Comparison of ENCODE assay signal across 8 mouse cellular contexts in the genomic region with DNA sequence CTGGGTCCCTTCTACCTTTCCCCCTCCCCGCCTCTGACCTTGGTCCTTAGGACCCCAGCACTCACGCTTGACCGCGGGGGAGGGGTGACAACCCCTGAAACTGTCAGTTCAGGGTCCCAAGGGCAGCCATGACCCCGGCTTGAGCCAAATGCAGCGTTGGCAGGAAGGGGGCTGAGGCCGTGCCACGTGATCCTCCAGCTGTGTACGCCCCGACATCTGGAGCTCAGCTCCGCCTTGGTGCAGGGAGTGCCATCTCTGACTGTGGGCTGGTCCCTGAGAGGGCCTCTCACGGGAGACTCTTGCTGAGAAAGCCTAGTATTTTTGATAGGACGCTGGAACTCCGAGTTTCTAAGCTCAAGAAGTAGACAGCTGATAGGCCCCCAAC. TPM values are rescaled to one million over a fixed set of nuclear protein-coding genes. Genes with fewer than 3 reads are reported as not detected.
DNase-seq lines count a peak whose midpoint lies in the region; ATAC-seq lines count a peak whose summit lies in the region.

A gene (minus strand): TSS at position 188 of the 385 bp plus-strand sequence.

- peaks cover 35% of the 10 kb centered on the region for H3K36me3 ChIP-seq in intestine, embryonic 14.5 days (ENCODE audit: control insufficient read depth, insufficient read depth, low read length)
- peaks cover 23% of the 10 kb centered on the region for H3K36me3 ChIP-seq in liver, embryonic 16.5 days (ENCODE audit: control insufficient read depth, insufficient read depth)
- H3K36me3 ChIP-seq in neural tube, embryonic 11.5 days (ENCODE audit: control insufficient read depth, insufficient read depth, low read length): peaks cover 7% of the 10 kb centered on the region

- peak; percentile 64 for DNase-seq in layer of hippocampus, adult 11-12 months (ENCODE audit: low spot score)
- DNase-seq in layer of hippocampus, adult 9-10 months (ENCODE audit: low spot score): no peak
- DNase-seq in gonadal fat pad, adult 2 months (ENCODE audit: low read depth): no peak
- DNase-seq in intestine, embryonic 14.5 days (ENCODE audit: low spot score): peak; percentile 80
- DNase-seq in neural tube, embryonic 11.5 days (ENCODE audit: low spot score): peak; percentile 49
- no peak for DNase-seq in urinary bladder, adult 2 months (ENCODE audit: low spot score)

- peak within 1 kb of the TSS; percentile 62 for H3K4me3 ChIP-seq in intestine, embryonic 14.5 days (ENCODE audit: low read depth, low read length)
- peak within 1 kb of the TSS; percentile 76 for H3K4me3 ChIP-seq in liver, embryonic 16.5 days (ENCODE audit: low read depth, low read length)
- peak within 1 kb of the TSS; percentile 54 for H3K4me3 ChIP-seq in neural tube, embryonic 11.5 days (ENCODE audit: low read depth, low read length)

- H3K9ac ChIP-seq in intestine, embryonic 14.5 days (ENCODE audit: low read length): peak within 1 kb of the TSS; percentile 76
- H3K9ac ChIP-seq in liver, embryonic 16.5 days (ENCODE audit: low read depth, low read length): peak within 1 kb of the TSS; percentile 62
- H3K9ac ChIP-seq in neural tube, embryonic 11.5 days (ENCODE audit: low read length): peak within 1 kb of the TSS; percentile 74

- 2% methylated on average over 14 of the region's 14 CpGs for WGBS in intestine, embryonic 14.5 days
- 1% methylated on average over 13 of the region's 14 CpGs for WGBS in liver, embryonic 16.5 days (ENCODE audit: insufficient replicate concordance)
- 3% methylated on average over 14 of the region's 14 CpGs for WGBS in neural tube, embryonic 11.5 days

- peaks cover 25% of the 10 kb centered on the region for H3K27me3 ChIP-seq in intestine, embryonic 14.5 days (replicated peaks; ENCODE audit: control insufficient read depth, insufficient read depth, low read length)
- H3K27me3 ChIP-seq in liver, embryonic 16.5 days (ENCODE audit: control insufficient read depth, insufficient read depth, low read depth, low read length): peaks cover 20% of the 10 kb centered on the region
- peaks cover 39% of the 10 kb centered on the region for H3K27me3 ChIP-seq in neural tube, embryonic 11.5 days (ENCODE audit: control insufficient read depth, insufficient read depth, low read length)

- H3K4me2 ChIP-seq in intestine, embryonic 14.5 days (ENCODE audit: low read length): peak within 1 kb of the TSS; percentile 91
- H3K4me2 ChIP-seq in liver, embryonic 16.5 days (ENCODE audit: low read depth, low read length): peak within 1 kb of the TSS; percentile 100
- H3K4me2 ChIP-seq in neural tube, embryonic 11.5 days (ENCODE audit: low read depth): peak within 1 kb of the TSS; percentile 99

- peak; percentile 42 for ATAC-seq in common myeloid progenitor, adult 5-6 weeks (replicated peaks; ENCODE audit: low read depth, poor library complexity, severe bottlenecking)
- peak; percentile 72 for ATAC-seq in intestine, embryonic 14.5 days (replicated peaks; ENCODE audit: low FRiP score, low TSS enrichment, low read depth)
- ATAC-seq in liver, embryonic 16.5 days (ENCODE audit: low read depth): peak; percentile 90
- ATAC-seq in neural tube, embryonic 11.5 days (ENCODE audit: insufficient read depth, low FRiP score, low TSS enrichment): no peak

- no peaks in the 10 kb centered on the region for H3K9me3 ChIP-seq in intestine, embryonic 14.5 days (ENCODE audit: control insufficient read depth, low read length)
- no peaks in the 10 kb centered on the region for H3K9me3 ChIP-seq in liver, embryonic 16.5 days (replicated peaks; ENCODE audit: control insufficient read depth, low read length)
- H3K9me3 ChIP-seq in neural tube, embryonic 11.5 days (ENCODE audit: control insufficient read depth, low read length): no peaks in the 10 kb centered on the region

- H3K4me1 ChIP-seq in intestine, embryonic 14.5 days (replicated peaks; ENCODE audit: control insufficient read depth, insufficient read depth, low read length): peaks cover 26% of the 10 kb centered on the region
- peaks cover 43% of the 10 kb centered on the region for H3K4me1 ChIP-seq in liver, embryonic 16.5 days (ENCODE audit: control insufficient read depth, low read depth, low read length)
- peaks cover 12% of the 10 kb centered on the region for H3K4me1 ChIP-seq in neural tube, embryonic 11.5 days (ENCODE audit: control insufficient read depth, insufficient read depth, low read length)

- peak within 1 kb of the TSS; percentile 84 for H3K27ac ChIP-seq in intestine, embryonic 14.5 days (ENCODE audit: low read depth)
- H3K27ac ChIP-seq in liver, embryonic 16.5 days (ENCODE audit: low read length): peak within 1 kb of the TSS; percentile 85
- no peak within 1 kb of the TSS for H3K27ac ChIP-seq in neural tube, embryonic 11.5 days (ENCODE audit: low read depth, low read length)

RNA-seq across cellular contexts. Expression of the gene that starts here (rescaled TPM):
- 0.18 TPM in 1 of 2 replicates, not detected in the other for total RNA-seq in common myeloid progenitor, adult 5-6 weeks (2017)
- 10.7 and 12.1 TPM in 2 replicates for polyA plus RNA-seq in gonadal fat pad, adult 2 months (2012; rRNA removed)
- polyA plus RNA-seq in intestine, embryonic 14.5 days (2014; fragmentation: Nextera tagmentation; extraction: Ambion mirVana): 19.1 and 20.3 TPM in 2 replicates
- polyA plus RNA-seq in liver, embryonic 16.5 days (2015; fragmentation: Nextera tagmentation; extraction: Ambion mirVana): 2.1 and 2.5 TPM in 2 replicates
- polyA plus RNA-seq in neural tube, embryonic 11.5 days (2014; fragmentation: Nextera tagmentation; extraction: Ambion mirVana): 3.5 and 3.6 TPM in 2 replicates
- 34.1 and 34.5 TPM in 2 replicates for polyA plus RNA-seq in urinary bladder, adult 2 months (2012; rRNA removed)

Comparison
In these comparisons a context has a peak if more than half of its experiments do, and no peak if none do; other contexts are left out.
1. DNase-seq: peak in layer of hippocampus, adult 11-12 months (single experiment), intestine, embryonic 14.5 days (single experiment) and neural tube, embryonic 11.5 days (single experiment); none in layer of hippocampus, adult 9-10 months (single experiment), gonadal fat pad, adult 2 months (single experiment) and urinary bladder, adult 2 months (single experiment).
2. Peak in ATAC-seq in common myeloid progenitor, adult 5-6 weeks; RNA of the gene not detected or under 1 TPM.
3. Peak in every context shown above with its lines, with median percentiles within 50 percentile points of each other: H3K4me2 ChIP-seq, H3K4me3 ChIP-seq and H3K9ac ChIP-seq.